Mouse (Mus musculus): ENCODE data around the gene Layn. TPM values are rescaled to one million over a fixed set of nuclear protein-coding genes. Genes with fewer than 3 reads are reported as not detected.

Layn gene
- total RNA-seq, 2 experiments from 2014 or later: 0.94 to 2.1 TPM

DNA sequence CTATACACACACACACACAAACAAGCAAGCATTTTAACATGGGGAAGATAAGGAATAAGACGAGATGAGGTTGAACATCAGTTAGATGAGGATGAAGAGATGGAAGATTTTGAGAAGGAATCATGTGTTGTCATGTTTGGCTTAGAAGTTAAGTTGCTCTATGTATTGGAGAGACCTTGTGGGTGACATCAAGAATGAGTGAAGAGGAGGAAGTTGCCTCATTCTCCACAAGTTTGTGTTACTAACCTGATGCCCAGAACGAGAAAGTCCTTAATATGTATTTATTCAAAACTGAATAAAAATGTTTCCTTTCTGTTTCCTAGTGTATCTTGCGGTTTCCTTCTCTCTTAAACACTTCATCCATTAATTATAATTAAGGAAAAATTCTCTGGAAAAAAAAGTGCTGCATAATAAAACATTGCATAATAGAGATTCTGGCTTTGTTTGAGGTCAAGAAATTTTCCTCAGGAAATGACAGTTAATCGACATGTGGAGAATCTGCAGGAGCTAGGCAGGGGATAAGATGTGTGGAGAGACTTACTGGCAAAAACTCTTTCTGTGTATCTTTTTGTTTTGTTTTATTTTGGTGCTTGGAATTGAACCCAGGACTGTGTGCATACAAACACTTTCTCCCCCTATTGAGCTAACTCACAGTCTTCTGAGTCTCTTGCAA lies 55.6 kb downstream of the Layn start:
- intact Hi-C loops (cut with DNase I): no loop called here
- H3K4me3 ChIP-seq: no peak overlapping the region
- H3K27ac ChIP-seq: no peak overlapping the region
- DNase-seq: no peak
- TF ChIP-seq CTCF (IDR thresholded peaks at IDR 0.05): no peak

DNA sequence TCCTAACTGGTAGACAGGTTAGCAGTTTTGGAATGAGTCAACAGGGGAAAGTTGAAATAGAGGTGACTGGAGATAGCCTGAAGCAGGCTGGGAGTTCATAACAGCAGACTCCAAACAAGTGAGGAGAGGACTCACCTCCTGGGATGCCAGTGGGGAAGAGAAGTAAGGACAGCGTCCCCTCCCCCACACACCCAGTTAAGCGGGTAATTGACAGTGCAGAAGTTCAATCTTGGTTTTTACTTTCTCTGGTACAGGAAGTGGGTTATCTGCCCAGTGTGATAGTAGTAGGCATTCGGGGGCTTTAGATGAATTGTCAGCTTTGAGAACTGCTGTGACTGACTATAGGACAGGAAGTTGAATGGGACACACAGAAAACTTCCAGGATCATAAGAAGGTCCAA lies 56.5 kb downstream of the Layn start:
- TF ChIP-seq CTCF (IDR thresholded peaks at IDR 0.05): no peak
- no peak overlapping the region for H3K4me3 ChIP-seq
- no peak for DNase-seq
- intact Hi-C loops (cut with DNase I): no loop called here
- no peak overlapping the region for H3K27ac ChIP-seq

DNA sequence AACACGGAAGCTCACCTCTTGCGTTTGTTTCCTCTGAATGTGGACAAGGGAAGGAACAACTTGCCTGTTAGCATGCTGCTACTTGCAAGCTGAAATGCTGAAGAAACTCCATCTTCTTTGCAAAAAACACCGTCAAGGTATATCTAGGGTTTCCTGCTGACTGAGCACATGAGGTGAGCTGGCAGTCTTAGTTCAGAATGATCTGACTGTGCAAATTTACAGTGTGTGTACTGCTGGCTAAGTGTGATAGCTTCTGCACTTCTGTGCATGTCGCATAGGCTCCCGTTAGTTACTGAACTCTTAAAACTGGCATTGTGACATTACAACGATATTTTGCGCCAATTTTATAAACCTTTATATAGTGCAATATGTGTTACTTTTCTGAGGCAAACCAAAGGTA lies 57.2 kb downstream of the Layn start:
- DNase-seq: no peak
- Histone ChIP-seq H3K27ac (no peak overlapping the region), H3K4me3 (no peak overlapping the region)
- no peak for TF ChIP-seq CTCF (IDR thresholded peaks at IDR 0.05)
- intact Hi-C loops (cut with DNase I): no loop called here

DNA sequence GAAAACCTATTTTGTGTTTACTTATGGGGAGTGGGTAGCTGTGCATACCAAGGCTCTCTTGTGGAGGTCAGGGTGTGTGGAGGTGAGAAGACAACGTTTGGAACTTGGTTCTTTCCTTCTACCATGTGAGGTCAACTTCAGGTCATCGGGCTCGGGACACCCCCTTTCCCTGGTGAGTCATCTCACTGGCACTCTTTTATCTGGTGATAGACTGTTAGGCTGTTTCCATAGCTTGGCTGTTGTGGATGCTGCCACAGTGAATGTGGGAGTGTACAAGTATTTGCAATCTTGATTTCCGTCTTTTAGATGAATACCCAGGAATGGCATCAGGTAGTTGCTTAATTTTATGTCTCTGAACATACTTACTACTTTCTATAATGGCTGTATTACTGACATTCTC lies 61.2 kb downstream of the Layn start:
- Histone ChIP-seq H3K4me3 (no peak overlapping the region), H3K27ac (no peak overlapping the region)
- no peak for DNase-seq
- no peak for TF ChIP-seq CTCF (IDR thresholded peaks at IDR 0.05)
- intact Hi-C loops (cut with DNase I): no loop called here

DNA sequence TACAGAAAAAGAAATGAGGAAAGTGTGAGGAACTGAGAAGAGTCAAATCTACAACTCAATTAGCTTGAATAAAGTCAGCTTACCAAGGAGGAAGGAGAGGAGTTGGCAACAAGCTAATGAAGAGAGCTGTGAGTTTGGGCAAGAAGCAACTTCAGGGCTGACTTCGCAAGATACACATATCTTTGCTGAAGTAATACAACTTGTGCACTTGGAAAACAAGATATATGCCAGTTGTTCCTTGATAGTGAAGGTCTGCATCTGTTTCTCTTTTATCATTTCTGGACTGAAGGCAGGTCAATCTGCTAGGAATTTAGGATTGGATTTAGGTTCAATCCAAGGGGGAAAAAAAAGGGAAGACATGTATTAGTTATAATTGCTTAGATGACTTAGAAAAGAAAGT lies 63.2 kb downstream of the Layn start:
- no peak for TF ChIP-seq CTCF (IDR thresholded peaks at IDR 0.05)
- intact Hi-C loops (cut with DNase I): no loop called here
- Histone ChIP-seq H3K27ac (no peak overlapping the region), H3K4me3 (no peak overlapping the region)
- DNase-seq: no peak

DNA sequence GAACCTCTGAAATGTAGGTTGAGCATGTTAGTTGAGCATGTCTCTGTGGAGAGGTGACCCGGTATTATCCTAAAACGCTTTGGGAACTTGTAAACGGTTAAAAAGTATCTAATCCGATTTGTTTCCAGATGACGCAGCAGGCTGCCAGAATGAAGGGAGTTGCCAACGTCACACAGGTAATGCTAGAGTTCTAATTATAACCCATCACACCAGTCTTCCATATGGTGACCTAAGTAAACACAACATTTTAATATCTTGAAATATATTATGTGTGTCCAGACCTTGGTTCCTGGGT lies 67.3 kb downstream of the Layn start:
- TF ChIP-seq CTCF (IDR thresholded peaks at IDR 0.05): no peak
- peak overlapping the region; percentile 92 for H3K4me3 ChIP-seq
- DNase-seq: peak; percentile 22
- intact Hi-C loops (cut with DNase I): loop anchor here (1.0 to 2.0 kb wide), 2 partner anchors 160 to 207 kb away; no protein-coding TSS in a partner anchor
- H3K27ac ChIP-seq: no peak overlapping the region; the same call in 1 of the 2 replicates

DNA sequence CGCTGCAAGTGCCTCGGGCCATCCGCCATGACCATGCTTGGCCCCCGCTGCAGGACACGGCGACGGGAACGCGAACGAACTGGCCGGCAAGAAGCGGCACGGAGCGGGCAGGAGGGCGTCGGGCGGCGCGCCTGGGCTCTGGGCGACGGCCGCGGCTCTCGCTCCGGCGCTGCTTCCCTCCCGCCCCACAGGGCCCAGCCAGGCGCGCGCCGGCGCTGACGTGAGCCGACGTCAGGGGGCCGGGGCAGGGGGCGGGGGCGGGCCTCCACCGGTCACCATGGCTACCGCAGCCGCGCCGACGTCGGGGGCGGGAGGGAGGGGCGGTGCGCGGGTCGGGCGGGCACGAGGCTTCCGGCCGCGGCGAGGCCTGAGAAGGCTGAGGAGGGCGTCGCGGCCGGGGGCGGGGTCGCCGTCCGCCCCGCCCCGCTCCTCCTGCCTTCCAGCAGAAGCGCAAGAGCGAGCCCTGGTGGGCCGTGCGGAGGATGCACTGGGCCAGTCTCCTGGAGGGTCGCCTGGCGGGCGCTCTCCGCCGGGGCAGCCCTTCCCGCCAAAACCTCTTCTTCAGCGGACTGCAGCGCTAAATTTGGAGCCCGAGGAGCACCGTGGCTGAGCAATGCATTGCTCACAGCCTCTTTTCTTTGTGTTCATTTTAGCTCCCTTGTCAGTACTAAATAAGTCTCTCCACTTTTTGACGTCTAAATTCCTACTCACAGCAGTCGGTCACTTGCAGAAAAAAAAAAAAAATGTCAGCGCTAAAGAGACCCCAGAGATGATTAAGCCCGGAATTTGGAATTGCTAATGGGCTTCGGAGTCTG lies 67.8 kb downstream of the Layn start, which contains the start of gene Sik2:
Sik2 (minus strand) TSS at position 233 of the 815 bp plus-strand sequence.
- H3K27ac ChIP-seq: peak within 1 kb of the TSS; percentile 99
- DNase-seq: peak; percentile 96
- peak; percentile 93 for TF ChIP-seq CTCF (IDR thresholded peaks at IDR 0.05)
- H3K4me3 ChIP-seq: peak within 1 kb of the TSS; percentile 92
- intact Hi-C loops (cut with DNase I): loop anchor here (1.0 to 2.0 kb wide), 2 partner anchors 160 to 206 kb away; no protein-coding TSS in a partner anchor

DNA sequence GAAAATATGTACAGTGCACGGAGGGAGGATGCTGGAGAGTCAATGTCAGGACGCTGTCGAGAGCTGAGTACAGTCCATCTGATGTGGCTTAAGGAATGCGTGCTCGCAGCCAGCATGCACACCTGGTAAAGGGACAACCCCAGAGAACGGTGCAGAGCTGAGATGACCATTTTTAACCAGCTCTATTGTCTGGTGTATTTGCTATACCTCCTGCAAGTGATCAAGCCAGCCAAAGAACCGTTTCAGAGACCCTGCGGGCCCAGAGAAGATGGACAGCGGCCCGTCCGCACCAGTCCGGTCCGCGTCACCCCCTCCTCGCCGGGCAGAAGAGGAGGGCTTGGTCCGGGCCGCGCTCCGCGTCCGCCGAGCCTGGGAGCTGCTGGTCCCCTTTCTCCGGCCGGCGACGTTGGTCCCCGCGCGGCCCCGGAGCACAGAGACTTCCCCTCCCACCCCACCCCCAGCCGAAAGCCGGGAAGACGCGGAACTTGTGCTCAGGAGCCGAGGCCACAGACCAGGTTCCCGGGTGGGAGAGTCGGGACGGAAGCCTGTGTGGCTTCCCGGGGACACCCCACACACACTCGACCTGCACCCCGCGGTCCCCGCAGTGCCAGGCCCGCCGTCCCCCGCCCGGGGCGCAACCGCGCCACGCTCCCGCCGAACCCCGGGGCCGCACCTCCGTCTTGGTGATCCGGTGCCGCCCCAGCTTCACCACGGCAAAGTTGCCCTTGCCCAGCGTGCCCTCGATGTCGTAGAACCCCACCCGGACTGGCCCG lies 68.6 kb downstream of the Layn start:
- Histone ChIP-seq H3K4me3 (peak overlapping the region; percentile 92), H3K27ac (peak overlapping the region; percentile 99)
- intact Hi-C loops (cut with DNase I): loop anchor here (2.0 kb wide), 1 partner anchor 205 kb away; no protein-coding TSS in a partner anchor
- no peak for TF ChIP-seq CTCF (IDR thresholded peaks at IDR 0.05)
- no peak for DNase-seq

DNA sequence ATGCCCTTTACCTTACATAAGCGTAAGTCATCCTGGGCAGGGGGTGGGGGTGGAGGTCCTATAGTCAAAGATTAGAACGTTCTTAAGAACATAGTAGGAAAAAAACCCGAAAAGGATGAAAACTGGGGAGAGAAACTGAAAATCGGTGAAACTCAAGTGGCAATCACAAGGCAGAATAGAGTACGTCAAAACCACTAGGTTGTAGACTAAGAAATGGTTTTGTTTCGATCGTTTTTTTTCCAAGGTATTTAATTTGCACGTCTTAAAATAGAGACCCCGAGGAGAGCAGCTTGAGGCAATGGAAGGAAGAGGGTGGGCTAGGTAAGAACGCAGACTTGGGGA lies 69.2 kb downstream of the Layn start:
- peak overlapping the region; percentile 92 for H3K4me3 ChIP-seq
- H3K27ac ChIP-seq: peak overlapping the region; percentile 99
- TF ChIP-seq CTCF (IDR thresholded peaks at IDR 0.05): no peak
- no peak for DNase-seq
- intact Hi-C loops (cut with DNase I): loop anchor here (1.0 to 2.0 kb wide), 2 partner anchors 121 to 205 kb away; no protein-coding TSS in a partner anchor

DNA sequence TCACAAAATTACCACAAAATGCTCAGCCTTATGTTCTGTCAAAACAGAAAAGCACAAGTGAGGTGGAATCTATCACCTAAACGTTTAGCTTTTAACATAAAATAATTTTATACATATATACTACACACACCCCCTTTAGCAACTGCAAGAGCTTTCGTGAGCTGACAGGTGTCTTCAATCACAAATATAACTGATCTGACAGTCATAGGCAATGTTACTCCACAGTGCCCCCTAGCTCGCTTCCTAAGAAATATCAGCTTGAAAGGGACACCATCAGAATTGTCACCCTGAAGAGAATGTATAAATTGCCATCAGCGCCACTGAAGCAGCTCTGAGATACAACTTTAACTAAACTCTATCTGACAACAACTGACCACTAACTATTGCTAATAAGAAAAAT lies 70.0 kb downstream of the Layn start:
- peak; percentile 84 for TF ChIP-seq CTCF (IDR thresholded peaks at IDR 0.05)
- Histone ChIP-seq H3K4me3 (peak overlapping the region; percentile 92), H3K27ac (0 out of 2 replicates have a peak overlapping the region, but pooled peaks have one; percentile 99)
- intact Hi-C loops (cut with DNase I): loop anchor here (1.0 kb wide), 1 partner anchor 121 kb away; no protein-coding TSS in a partner anchor
- DNase-seq: peak; percentile 66

Small RNAs within 50 kb of the gene (microRNA-seq; reads per million reads assigned to microRNA genes)
- not detected for gene Mir34b
- 50.6 reads per million, percentile 31 among the genes with 10 or more reads in this experiment for gene Mir34c

Other genes with a start within 250 kb of the Layn start
- 1 to 10 TPM; 5.9 to 7.6 TPM for gene Ppp2r1b, start 231.8 kb downstream of the Layn start, total RNA-seq (2021)
- 10 to 100 TPM; 17.9 to 25.2 TPM for gene Sik2, start 68.0 kb downstream of the Layn start, total RNA-seq (2021)
- gene Btg4, start 16.2 kb downstream of the Layn start, total RNA-seq (2021): not detected
- gene 4833427G06Rik, start 25.0 kb upstream of the Layn start, total RNA-seq (2021): not detected
- gene Gm32742, start 88.4 kb upstream of the Layn start, total RNA-seq (2021): not detected
- not detected for gene Pou2af1, start 136.6 kb upstream of the Layn start, total RNA-seq (2021)
- gene Colca2, start 201.5 kb upstream of the Layn start, total RNA-seq (2021): under 1 TPM; 0.26 to 0.31 TPM

Data from gastrocnemius, adult 2 months (tissue).